Mouse (Mus musculus): Measurements from ENCODE around the gene Sbsn. TPM values are rescaled to one million over a fixed set of nuclear protein-coding genes. Genes with fewer than 3 reads are reported as not detected.

Gene Sbsn
- 1.4 TPM in 2 replicates for polyA plus RNA-seq (2015; fragmentation: Nextera tagmentation; extraction: Ambion mirVana)

DNA sequence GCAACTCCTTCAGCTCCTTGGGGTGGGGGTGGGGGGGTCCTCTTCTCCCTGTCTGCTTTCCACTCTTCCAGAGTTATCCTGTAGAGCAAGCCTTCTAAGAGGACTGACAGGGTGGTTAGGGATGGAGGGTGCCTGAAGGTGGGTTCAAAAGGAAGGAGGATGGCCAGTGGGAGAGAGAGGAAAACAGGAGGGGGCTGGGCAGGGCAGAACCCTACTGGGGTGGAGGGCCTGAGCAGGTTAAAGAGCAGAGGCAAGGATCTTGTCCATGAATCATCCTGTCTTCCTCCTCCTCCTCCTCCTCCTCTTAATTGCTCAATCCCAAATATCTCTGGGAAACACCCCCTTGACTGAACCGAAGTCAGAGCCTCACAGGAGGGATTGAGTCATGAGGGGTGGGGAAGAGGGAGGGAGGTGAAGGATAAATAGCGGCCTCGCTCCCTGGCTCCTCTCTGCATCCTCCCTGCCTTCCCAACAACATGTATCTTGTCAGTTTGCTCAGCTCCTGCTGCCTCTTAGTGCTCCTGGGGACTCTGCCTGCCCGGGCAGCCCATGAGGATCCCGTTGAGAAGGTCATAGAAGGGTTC is at the start of gene Sbsn:
Sbsn (plus strand) TSS at position 386 of the 584 bp plus-strand sequence.
- ATAC-seq = peak; percentile 16; the same call in 1 of the 2 replicates
- no peak within 1 kb of the TSS for H3K4me2 ChIP-seq (replicated peaks)
- H3K4me1 ChIP-seq (replicated peaks) = no peaks in the 10 kb centered on the region; the same call in 1 of the 2 replicates
- no peaks in the 10 kb centered on the region for H3K27me3 ChIP-seq (replicated peaks)
- H3K4me3 ChIP-seq (replicated peaks) = no peak within 1 kb of the TSS
- no peak within 1 kb of the TSS for H3K27ac ChIP-seq
- H3K9ac ChIP-seq = no peak within 1 kb of the TSS
- WGBS = 44% methylated on average over 5 of the region's 5 CpGs
- H3K36me3 ChIP-seq = 0 out of 2 replicates have a peak, but pooled peaks cover 3% of the 10 kb centered on the region
- H3K9me3 ChIP-seq = no peaks in the 10 kb centered on the region

DNA sequence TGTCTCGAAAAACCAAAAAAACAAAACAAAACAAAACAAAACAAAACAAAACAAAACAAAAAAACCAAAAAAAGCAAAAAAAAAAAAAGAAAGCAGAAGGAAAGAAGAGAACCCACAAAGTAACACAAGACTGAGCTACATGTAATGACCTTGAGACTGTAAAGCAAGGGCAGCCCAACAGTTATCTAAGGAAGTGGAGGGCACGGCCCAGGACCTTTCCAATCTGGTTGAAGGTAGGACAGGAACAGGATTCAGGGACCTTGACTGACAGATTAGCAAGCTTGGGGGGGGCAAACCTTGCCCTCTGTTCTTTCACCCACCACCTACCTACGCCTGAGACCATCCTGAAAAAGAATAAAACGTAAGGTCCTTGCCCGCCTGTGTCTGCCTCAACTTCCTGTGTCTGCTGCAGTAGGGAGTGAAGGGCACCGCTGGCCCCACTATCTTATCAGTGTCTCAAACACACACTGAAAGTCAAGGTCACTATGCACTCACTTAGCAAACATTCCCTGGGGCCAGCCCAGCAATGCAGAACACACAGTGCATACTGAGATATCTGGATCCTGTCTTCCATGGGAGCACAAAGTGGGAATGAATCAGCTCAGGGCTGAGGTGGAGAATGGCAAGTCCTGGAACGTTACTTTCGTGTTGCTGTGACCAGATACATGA is 44.9 kb upstream of the Sbsn start:
- Histone ChIP-seq H3K4me2 (replicated peaks) (no peak overlapping the region; the same call in 1 of the 2 replicates), H3K27ac (peak overlapping the region; percentile 71), H3K36me3 (no peaks in the 10 kb centered on the region), H3K9ac (no peak overlapping the region), H3K4me3 (replicated peaks) (no peak overlapping the region), H3K4me1 (replicated peaks) (0 out of 2 replicates have a peak, but pooled peaks cover 3% of the 10 kb centered on the region), H3K9me3 (no peaks in the 10 kb centered on the region), H3K27me3 (replicated peaks) (no peaks in the 10 kb centered on the region)
- ATAC-seq = peak; percentile 94
- 50% methylated on average over 8 of the region's 8 CpGs for WGBS

DNA sequence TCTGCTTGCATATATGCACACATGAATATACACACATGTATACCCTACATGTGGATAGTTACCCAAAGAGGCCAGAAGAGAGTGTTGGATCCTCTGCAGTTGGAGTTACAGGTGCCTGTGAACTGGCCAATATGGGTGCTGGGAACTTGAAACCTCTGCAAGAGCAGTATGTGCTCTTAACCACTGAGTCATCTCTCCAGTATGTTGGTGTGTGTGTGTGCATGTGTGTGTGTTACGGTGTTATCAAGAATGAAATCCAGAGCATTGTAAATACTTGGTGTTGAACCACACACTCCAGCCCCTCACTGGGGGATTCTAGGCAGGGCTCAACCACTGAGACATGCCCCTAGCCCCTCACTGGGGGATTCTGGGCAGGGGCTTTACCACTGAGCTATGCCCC is 43.8 kb upstream of the Sbsn start:
- Histone ChIP-seq H3K4me3 (replicated peaks) (no peak overlapping the region), H3K9ac (no peak overlapping the region), H3K36me3 (no peaks in the 10 kb centered on the region), H3K4me1 (replicated peaks) (0 out of 2 replicates have a peak, but pooled peaks cover 3% of the 10 kb centered on the region), H3K27me3 (replicated peaks) (no peaks in the 10 kb centered on the region), H3K4me2 (replicated peaks) (no peak overlapping the region), H3K9me3 (no peaks in the 10 kb centered on the region), H3K27ac (no peak overlapping the region)
- WGBS = 58% methylated on average over 1 of the region's 1 CpGs
- ATAC-seq = no peak; the same call in 1 of the 2 replicates

DNA sequence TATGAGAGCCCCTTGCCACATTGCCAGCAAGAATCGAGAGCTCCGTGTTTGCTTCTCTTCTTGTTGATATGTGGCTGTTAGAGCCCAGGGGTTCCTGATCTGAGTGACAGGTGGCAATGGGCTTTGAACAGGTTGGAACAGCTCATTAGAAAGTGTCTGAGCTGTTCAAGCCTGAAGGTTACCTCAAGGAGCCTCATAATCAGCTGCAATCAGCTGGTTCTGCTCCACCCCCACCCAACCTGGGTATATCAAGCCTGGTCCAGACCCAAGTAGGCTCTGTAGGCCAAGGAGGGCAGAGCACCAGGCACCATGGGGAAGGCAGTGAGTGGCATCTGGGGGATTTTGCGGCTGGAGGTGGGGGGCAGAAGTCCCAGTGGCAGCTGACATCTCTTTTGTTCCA is 39.3 kb upstream of the Sbsn start, which contains the start of gene Atp4a:
Atp4a (plus strand) TSS at position 268 of the 400 bp plus-strand sequence.
- H3K36me3 ChIP-seq = no peaks in the 10 kb centered on the region
- H3K4me1 ChIP-seq (replicated peaks) = peaks cover 3% of the 10 kb centered on the region; the same call in 1 of the 2 replicates
- WGBS = 85% methylated on average over 3 of the region's 3 CpGs
- H3K27ac ChIP-seq = no peak within 1 kb of the TSS
- H3K4me3 ChIP-seq (replicated peaks) = no peak within 1 kb of the TSS
- H3K27me3 ChIP-seq (replicated peaks) = no peaks in the 10 kb centered on the region
- no peaks in the 10 kb centered on the region for H3K9me3 ChIP-seq
- no peak within 1 kb of the TSS for H3K4me2 ChIP-seq (replicated peaks)
- H3K9ac ChIP-seq = no peak within 1 kb of the TSS
- no peak for ATAC-seq

DNA sequence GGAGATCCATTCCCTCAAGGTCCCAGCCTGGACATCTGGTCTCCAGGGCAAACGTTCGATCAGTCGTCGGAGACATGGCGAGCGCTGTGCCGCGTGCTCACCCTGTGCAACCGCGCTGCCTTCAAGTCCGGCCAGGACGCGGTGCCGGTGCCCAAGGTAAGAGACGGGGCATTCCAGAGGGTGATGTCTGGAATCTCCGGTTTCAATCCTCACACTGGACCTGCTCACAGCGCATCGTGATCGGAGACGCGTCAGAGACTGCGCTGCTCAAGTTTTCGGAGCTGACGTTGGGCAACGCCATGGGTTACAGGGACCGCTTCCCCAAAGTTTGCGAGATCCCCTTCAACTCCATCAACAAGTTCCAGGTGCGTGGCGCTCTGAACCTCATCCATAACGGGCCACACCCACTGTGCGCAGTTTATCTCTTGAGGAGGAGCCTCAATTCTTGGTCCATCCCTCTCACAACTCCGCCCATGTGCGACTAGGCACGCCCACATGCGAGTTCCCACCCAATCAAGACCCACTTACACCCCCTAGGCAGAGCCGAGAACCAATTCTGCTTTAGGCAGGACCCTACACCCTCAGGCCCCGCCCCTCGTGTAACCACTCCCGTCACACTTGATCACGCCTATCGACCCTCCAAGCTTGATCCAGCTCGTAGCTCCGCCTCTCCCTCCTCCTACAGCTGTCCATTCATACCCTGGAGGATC is 34.1 kb upstream of the Sbsn start:
- H3K4me2 ChIP-seq (replicated peaks) = peak overlapping the region; percentile 73
- H3K9ac ChIP-seq = no peak overlapping the region
- H3K27me3 ChIP-seq (replicated peaks) = 0 out of 2 replicates have a peak, but pooled peaks cover 3% of the 10 kb centered on the region
- ATAC-seq = peak; percentile 98
- no peak overlapping the region for H3K27ac ChIP-seq
- H3K4me1 ChIP-seq (replicated peaks) = peaks cover 8% of the 10 kb centered on the region
- WGBS = 1% methylated on average over 43 of the region's 43 CpGs
- no peaks in the 10 kb centered on the region for H3K36me3 ChIP-seq
- H3K4me3 ChIP-seq (replicated peaks) = peak overlapping the region; percentile 37
- no peaks in the 10 kb centered on the region for H3K9me3 ChIP-seq

DNA sequence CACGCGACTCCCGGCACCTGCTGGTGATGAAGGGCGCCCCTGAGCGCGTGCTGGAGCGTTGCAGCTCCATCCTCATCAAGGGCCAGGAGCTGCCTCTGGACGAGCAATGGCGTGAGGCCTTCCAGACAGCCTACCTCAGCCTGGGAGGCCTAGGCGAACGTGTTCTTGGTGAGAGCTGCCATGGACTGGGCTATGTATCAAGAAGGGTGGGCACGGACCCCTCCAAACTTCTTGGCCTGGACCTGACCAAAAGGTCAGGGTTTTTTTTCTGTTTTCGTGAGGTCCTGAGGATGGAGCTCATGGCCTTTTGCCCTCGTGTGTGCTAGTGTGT is 33.6 kb upstream of the Sbsn start:
- Histone ChIP-seq H3K4me2 (replicated peaks) (peak overlapping the region; percentile 73), H3K9ac (no peak overlapping the region), H3K27ac (no peak overlapping the region), H3K4me1 (replicated peaks) (peaks cover 8% of the 10 kb centered on the region), H3K36me3 (no peaks in the 10 kb centered on the region), H3K9me3 (no peaks in the 10 kb centered on the region), H3K27me3 (replicated peaks) (0 out of 2 replicates have a peak, but pooled peaks cover 3% of the 10 kb centered on the region), H3K4me3 (replicated peaks) (peak overlapping the region; percentile 37)
- WGBS = 12% methylated on average over 14 of the region's 14 CpGs
- no peak for ATAC-seq

DNA sequence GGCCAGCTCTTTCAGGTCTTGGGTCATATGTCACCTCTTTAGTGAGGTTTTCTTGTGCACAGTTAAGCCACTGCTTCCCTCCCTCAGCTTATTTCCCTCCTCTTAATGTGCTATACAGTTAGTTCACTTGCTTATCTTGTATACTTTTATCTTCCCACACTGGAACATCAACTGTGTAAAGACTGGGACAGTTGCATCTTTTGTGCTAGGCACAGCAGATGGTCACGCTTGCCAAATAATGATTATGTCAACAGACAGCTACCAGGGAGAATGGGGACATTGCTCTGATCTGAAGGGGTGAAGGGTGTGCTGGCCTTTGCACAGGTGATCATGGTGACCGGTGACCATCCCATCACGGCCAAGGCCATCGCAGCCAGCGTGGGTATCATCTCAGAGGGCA is 31.6 kb upstream of the Sbsn start:
- ATAC-seq = no peak
- WGBS = 92% methylated on average over 5 of the region's 5 CpGs
- no peaks in the 10 kb centered on the region for H3K36me3 ChIP-seq

DNA sequence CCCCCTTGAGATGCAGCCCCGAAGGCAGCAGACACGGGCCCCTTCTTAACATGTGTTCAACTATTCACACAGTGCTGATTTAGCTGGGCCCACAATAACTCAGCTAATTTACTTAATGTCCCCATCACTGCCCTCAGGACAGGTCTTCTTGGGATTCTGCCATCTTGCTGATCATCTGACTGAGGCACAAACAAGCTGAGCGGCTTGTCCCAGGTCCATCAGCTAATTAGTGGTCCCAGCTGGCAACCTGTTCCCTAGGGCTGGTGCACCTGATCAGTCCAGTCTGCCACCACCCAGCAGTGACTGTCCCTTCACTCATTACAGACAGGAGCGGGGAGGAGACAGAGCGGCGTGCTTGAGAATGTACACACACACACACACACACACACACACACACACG is 30.0 kb upstream of the Sbsn start:
- 87% methylated on average over 7 of the region's 7 CpGs for WGBS
- no peak overlapping the region for H3K9ac ChIP-seq
- no peak overlapping the region for H3K27ac ChIP-seq
- H3K9me3 ChIP-seq = no peaks in the 10 kb centered on the region
- H3K4me2 ChIP-seq (replicated peaks) = no peak overlapping the region
- H3K27me3 ChIP-seq (replicated peaks) = 0 out of 2 replicates have a peak, but pooled peaks cover 3% of the 10 kb centered on the region
- H3K4me1 ChIP-seq (replicated peaks) = peaks cover 14% of the 10 kb centered on the region
- H3K4me3 ChIP-seq (replicated peaks) = no peak overlapping the region
- no peak for ATAC-seq
- no peaks in the 10 kb centered on the region for H3K36me3 ChIP-seq

More for the DNA sequence above, 31.6 kb upstream of the Sbsn start:
- 0 out of 2 replicates have a peak, but pooled peaks cover 3% of the 10 kb centered on the region for H3K27me3 ChIP-seq (replicated peaks)
- no peak overlapping the region for H3K9ac ChIP-seq
- H3K4me2 ChIP-seq (replicated peaks) = no peak overlapping the region
- H3K4me1 ChIP-seq (replicated peaks) = peaks cover 12% of the 10 kb centered on the region
- H3K27ac ChIP-seq = no peak overlapping the region
- no peak overlapping the region for H3K4me3 ChIP-seq (replicated peaks)
- no peaks in the 10 kb centered on the region for H3K9me3 ChIP-seq

DNA sequence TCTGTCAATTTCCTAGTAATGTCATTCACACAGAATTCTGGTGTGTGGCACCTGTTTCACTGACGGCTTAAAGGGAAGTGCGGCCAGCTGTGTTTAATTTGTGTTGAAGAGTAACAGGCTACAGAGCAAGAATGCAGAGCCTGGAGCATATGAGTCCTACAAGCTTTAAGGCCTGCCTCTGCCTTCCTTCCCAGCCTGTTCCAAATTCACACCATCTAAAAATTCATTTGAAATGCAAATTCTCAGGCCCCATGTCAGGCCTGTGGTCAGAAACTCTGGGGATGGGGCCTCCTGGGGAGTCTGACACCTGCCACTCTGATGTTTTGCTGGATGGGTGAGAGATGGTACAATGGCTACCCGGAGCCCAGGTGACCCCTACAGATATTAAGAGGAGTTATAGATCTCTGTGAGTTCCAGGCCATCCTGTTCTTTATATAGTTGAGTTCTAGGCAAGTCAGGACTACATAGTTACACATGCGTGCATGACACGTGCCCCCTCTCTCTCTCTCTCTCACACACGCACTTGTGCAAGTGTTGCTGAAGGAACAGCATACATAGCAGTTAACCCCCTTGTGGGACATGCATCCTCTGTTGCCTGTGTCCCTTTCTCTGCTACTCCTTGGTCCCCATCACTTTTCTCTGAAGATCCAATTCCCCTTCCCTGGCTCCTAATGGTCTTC is 27.9 kb upstream of the Sbsn start:
- ATAC-seq = no peak
- H3K27ac ChIP-seq = no peak overlapping the region
- no peaks in the 10 kb centered on the region for H3K27me3 ChIP-seq (replicated peaks)
- no peaks in the 10 kb centered on the region for H3K9me3 ChIP-seq
- 0 out of 2 replicates have a peak, but pooled peaks cover 14% of the 10 kb centered on the region for H3K4me1 ChIP-seq (replicated peaks)
- 61% methylated on average over 6 of the region's 6 CpGs for WGBS
- no peak overlapping the region for H3K9ac ChIP-seq
- no peak overlapping the region for H3K4me2 ChIP-seq (replicated peaks)
- H3K4me3 ChIP-seq (replicated peaks) = no peak overlapping the region
- H3K36me3 ChIP-seq = no peaks in the 10 kb centered on the region

DNA sequence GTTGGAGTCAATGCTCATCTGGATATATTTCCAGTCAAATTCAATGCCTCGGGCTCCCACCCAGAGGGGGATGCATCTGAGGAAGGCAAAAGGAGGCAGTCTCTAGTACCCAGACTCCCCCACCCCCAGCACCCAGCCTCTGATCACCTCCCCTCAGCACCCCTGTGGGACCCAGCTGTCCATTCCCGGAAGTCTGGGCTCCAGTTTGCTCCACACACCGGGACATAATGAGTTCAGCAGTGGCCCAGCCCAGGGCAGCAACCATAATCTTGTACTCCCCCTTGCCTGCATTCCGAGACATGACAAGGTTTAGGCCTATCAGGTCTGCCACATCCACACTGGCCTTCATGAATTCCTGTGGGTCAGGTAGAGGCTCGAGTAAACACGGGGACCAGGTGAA is 23.1 kb upstream of the Sbsn start:
- peaks cover 5% of the 10 kb centered on the region for H3K36me3 ChIP-seq
- 66% methylated on average over 6 of the region's 6 CpGs for WGBS
- no peak overlapping the region for H3K27ac ChIP-seq
- H3K9me3 ChIP-seq = no peaks in the 10 kb centered on the region
- peak overlapping the region; percentile 74 for H3K4me2 ChIP-seq (replicated peaks)
- H3K27me3 ChIP-seq (replicated peaks) = no peaks in the 10 kb centered on the region
- H3K4me3 ChIP-seq (replicated peaks) = peak overlapping the region; percentile 66
- H3K4me1 ChIP-seq (replicated peaks) = peaks cover 24% of the 10 kb centered on the region; the same call in 1 of the 2 replicates
- peak overlapping the region; percentile 90; the same call in 1 of the 2 replicates for H3K9ac ChIP-seq
- ATAC-seq = no peak

DNA sequence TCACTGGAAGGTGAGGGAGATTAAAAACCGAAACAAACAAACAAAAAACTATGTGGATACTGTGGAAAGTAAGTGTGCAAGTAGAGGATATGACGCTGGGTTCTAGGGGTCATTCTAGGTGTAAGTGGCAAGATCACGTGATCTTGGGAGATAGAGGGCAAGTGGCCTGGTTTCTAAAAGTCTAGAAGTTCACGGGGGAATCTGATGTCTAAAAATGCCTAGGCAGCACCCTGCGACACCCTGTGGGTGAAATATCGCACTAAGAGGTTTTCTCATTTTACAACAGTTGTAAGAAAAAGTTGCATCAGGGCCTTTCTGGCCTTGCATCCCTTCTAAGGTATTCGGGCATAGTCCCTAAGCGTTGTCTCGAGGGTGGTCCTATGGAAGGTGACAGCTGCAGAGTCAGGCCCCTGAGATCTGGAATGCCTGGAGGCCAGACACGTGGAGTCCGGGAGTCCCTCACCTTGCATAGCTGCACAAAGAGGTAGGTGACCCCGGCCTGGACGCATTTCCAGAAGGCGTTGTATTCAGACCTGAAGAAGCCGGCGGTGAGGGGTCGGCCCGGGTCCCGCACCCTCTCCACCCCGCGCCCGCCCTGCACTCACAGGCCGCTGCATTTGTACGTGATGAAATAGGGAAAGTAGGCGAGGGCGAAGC is 22.4 kb upstream of the Sbsn start:
- H3K36me3 ChIP-seq = peaks cover 10% of the 10 kb centered on the region
- H3K4me1 ChIP-seq (replicated peaks) = peaks cover 21% of the 10 kb centered on the region; the same call in 1 of the 2 replicates
- peak; percentile 58 for ATAC-seq
- H3K4me2 ChIP-seq (replicated peaks) = peak overlapping the region; percentile 74
- peak overlapping the region; percentile 66 for H3K4me3 ChIP-seq (replicated peaks)
- peak overlapping the region; percentile 85 for H3K27ac ChIP-seq
- no peaks in the 10 kb centered on the region for H3K9me3 ChIP-seq
- H3K27me3 ChIP-seq (replicated peaks) = no peaks in the 10 kb centered on the region
- H3K9ac ChIP-seq = peak overlapping the region; percentile 90
- WGBS = 6% methylated on average over 26 of the region's 26 CpGs
